Mouse (Mus musculus): Measurements from ENCODE around the gene Akr1cl. TPM values are rescaled to one million over a fixed set of nuclear protein-coding genes. Genes with fewer than 3 reads are reported as not detected.

The Akr1cl gene
- total RNA-seq, 4 experiments from 2014 or later = 1,428 to 2,043 (median 1,710) TPM

DNA sequence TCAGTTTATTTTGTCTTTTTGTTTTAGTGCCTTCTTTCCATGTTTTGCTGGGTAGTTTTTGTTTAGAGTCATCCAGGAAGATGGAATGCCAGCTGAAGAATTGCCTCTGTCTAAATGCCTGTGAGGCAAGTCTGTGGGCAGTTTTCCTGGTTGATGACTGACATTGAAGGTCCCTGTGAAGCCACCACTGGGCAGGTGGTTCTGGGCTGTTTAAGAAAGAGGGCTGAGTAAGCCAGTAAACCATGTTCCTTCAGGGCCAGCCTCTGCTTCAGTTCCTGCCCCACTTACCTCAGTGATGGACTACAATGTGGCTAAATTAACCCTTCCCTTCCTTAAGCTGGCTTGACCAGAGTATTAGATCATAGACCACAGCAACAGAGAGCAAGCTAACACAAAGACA, 44.4 kb downstream of the Akr1cl start:
- DNase-seq = no peak

DNA sequence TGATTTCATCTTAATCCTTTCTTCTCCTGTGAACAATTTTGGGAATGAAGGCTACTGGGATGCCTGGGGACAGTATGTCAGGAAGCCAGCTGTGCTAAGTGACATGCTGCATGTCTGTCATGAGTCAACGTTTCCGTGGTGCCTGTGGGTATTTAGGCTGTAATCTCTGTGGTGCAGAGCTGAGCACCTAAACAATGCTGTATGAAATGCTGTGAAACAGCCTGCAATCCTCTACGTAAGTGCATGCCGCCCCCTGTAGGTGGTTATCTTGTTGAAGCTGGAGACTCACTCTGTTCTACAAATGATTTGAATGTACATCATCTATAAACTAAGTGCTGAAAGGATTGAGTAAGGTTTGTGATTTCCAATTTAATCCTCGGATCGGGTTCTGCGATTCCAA, 46.4 kb downstream of the Akr1cl start:
- DNase-seq = peak; percentile 41

DNA sequence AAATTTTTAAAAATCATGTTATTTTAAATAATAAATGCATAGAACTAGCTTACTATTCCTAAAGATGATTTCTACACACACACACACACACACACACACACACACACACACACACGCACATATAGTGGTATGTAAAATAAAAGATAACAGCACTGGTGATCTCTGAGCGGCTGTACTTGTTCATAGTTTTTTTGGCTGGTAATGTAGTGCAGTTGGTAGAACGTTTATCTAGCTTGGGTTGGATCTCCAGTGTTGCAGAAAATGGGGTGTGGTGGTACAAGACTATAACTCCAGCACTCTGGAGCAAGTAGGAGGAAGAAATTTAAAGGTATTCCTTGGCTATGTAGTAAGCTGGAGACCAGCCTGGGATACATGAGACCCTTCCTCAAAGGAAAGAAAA, 49.3 kb downstream of the Akr1cl start:
- DNase-seq = no peak

DNA sequence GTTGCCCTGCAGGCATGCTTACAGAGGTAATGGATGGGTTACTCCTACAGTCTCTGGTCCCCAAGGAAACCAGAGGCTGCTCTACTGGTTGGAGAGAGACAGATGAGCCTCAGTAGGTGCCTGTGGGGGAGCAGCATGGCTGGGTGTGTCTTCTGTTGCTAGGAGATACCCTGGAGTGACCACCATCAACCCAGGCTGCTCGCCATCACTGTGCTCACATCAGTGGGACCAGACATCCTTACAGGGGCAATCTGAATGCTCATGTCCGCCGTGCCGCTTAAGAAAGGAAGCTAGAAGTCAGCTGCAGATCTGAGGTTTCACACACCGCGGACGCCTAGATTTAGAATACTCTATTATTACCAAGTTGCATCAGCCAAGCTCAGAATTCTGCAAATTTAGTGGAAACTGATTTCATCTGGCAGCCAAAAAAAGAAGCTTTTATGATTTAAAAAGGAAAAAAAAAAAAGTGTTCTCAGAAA, 54.2 kb downstream of the Akr1cl start:
- DNase-seq = no peak

DNA sequence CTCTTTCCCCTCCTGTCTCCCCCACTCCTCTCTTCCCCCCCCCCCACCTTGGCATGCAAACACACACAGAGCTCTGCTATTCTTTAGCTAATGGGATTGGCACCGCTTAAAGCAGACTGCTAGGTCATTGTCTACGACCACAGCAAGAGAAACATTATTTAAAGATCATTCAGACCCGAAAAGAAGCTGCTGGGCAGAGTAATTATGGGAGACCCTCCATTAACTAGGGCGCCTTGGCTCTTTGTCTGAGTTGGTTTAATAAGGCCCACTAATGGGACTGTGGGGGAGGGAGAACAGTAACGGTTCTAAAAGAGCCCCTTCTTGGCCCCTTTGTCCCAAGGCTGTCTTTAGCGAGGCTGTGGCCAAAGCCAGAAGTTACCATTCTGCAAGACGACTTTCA, 57.2 kb downstream of the Akr1cl start:
- no peak for DNase-seq

DNA sequence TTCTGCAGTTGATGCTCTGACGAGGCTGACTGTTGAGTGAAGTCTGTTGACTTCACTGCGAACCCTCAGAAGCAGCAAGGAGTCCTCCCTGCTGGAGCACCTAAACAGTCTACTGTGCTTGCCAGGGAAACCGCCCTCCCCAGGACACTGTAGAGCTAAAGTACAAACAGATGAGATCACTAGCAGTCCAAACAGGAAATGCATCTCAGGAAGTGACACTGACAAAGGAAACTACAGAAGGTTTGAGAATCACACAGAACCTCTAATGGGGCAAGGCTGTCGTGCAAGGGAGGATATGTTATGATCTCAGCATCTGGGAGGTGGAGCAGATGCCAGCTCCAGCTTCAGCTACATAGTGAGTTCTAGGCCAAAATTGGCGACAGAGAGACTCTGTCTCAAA, 61.9 kb downstream of the Akr1cl start:
- no peak for DNase-seq

Other genes with a start within 250 kb of the Akr1cl start
- gene Plekhm3, start 75.9 kb downstream of the Akr1cl start, total RNA-seq (2022) = 10 to 100 TPM; 21.0 to 40.6 (median 31.8) TPM
- under 1 TPM in 3 of 4 experiments, not detected in 1; 0.38 to 0.62 (median 0.49) TPM for gene Cryge, start 18.4 kb upstream of the Akr1cl start, total RNA-seq (2022)
- under 1 TPM in 1 of 4 experiments, not detected in 3; 0.44 TPM for gene Crygd, start 30.7 kb upstream of the Akr1cl start, total RNA-seq (2022)
- not detected for gene Crygc, start 40.9 kb upstream of the Akr1cl start, total RNA-seq (2022)
- gene Crygb, start 49.5 kb upstream of the Akr1cl start, total RNA-seq (2022) = not detected
- gene Cryga, start 70.6 kb upstream of the Akr1cl start, total RNA-seq (2022) = not detected
- gene Gm28845, start 86.8 kb upstream of the Akr1cl start, total RNA-seq (2022) = not detected
- gene D630023F18Rik, start 90.5 kb upstream of the Akr1cl start, total RNA-seq (2022) = 1 to 10 TPM in 2 of 4 experiments, not detected in 2; 3.1 to 3.4 TPM
- gene Idh1, start 153.7 kb upstream of the Akr1cl start, total RNA-seq (2022) = 100 to 1,000 TPM; 588 to 738 (median 679) TPM
- 10 to 100 TPM; 36.5 to 49.2 (median 40.3) TPM for gene Pikfyve, start 153.9 kb upstream of the Akr1cl start, total RNA-seq (2022)
- gene Pth2r, start 249.3 kb upstream of the Akr1cl start, total RNA-seq (2022) = not detected